Mouse (Mus musculus) heart, postnatal 0 days (tissue): ENCODE data around the gene Ttc17.

Experiments
- CTCF ChIP-seq: IDR thresholded peaks from 2 replicates; pipeline ENCODE4 v1.5.1; 2016; ENCODE audit warnings: antibody characterized with exemption, control low read depth, low read depth
- EP300 ChIP-seq: IDR thresholded peaks from 2 replicates; pipeline ENCODE4 v1.6.1; 2016; ENCODE audit warnings: antibody characterized with exemption, low read depth

DNA sequence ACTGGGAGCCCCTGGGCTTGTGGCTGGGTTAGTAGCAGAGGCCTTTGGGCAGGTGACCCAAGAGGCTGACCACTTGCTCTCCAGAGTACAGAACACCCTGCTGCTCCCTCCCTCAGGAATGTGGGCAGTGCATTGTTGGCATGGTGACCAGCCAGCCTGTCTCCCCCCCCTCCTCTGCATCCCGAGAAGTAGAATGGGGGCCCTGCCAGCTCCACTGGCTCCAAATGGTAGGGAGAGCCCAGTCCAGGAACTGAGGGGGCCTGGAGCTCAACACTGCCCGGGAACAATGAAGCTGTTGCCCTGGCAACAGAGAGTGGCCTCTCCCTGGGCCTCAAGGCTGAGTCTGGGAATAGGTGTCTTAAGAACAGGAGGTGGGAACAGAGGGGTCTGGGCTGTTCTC, 117.3 kb downstream of the Ttc17 start:
- TF ChIP-seq CTCF (no peak), EP300 (no peak)
